Mouse (Mus musculus) intestine, embryonic 14.5 days (tissue): ENCODE data around the gene Zdhhc22. TPM values are rescaled to one million over a fixed set of nuclear protein-coding genes. Genes with fewer than 3 reads are reported as not detected.

Source experiments
- ATAC-seq: fragments of 200-750 bp; cut with Nextera tagmentation; replicated peaks from 2 replicates; pipeline ENCODE4 v1.8.0; 2017; ENCODE audit warnings: low read depth, moderate number of reproducible peaks, moderate TSS enrichment, moderate library complexity; ENCODE audit not compliant: low FRiP score, low TSS enrichment
- DNase-seq: peaks from one replicate; pipeline ENCODE4 v3.0.0-alpha.2; 2018; ENCODE audit warnings: low spot score
- H3K27ac ChIP-seq: fragments of 300-500 bp; sonication (generic); 2 replicates; pipeline ENCODE4 v1.5.1; 2014; ENCODE audit warnings: low read depth, mild to moderate bottlenecking, control low read depth
- H3K27me3 ChIP-seq: fragments of 300-500 bp; sonication (generic); replicated peaks from 2 replicates; pipeline ENCODE4 v1.6.1; 2014; ENCODE audit warnings: low read length, control low read depth; ENCODE audit not compliant: control insufficient read depth, insufficient read depth
- H3K36me3 ChIP-seq: fragments of 300-500 bp; sonication (generic); 2 replicates; pipeline ENCODE4 v1.6.1; 2014; ENCODE audit warnings: low read length, control low read depth; ENCODE audit not compliant: control insufficient read depth, insufficient read depth
- H3K4me1 ChIP-seq: fragments of 300-500 bp; sonication (generic); replicated peaks from 2 replicates; pipeline ENCODE4 v1.6.1; 2014; ENCODE audit warnings: low read length, control low read depth, mixed read lengths; ENCODE audit not compliant: control insufficient read depth, insufficient read depth
- H3K4me2 ChIP-seq: fragments of 300-500 bp; sonication (generic); 2 replicates; pipeline ENCODE4 v1.6.1; 2014; ENCODE audit warnings: low read length
- H3K4me3 ChIP-seq: fragments of 300-500 bp; sonication (generic); 2 replicates; pipeline ENCODE4 v1.5.1; 2014; ENCODE audit warnings: low read depth, low read length, control low read depth, mixed read lengths
- H3K9ac ChIP-seq: fragments of 300-500 bp; sonication (generic); 2 replicates; pipeline ENCODE4 v1.6.1; 2014; ENCODE audit warnings: mild to moderate bottlenecking, low read length
- H3K9me3 ChIP-seq: fragments of 300-500 bp; sonication (generic); 2 replicates; pipeline ENCODE4 v1.6.1; 2016; ENCODE audit warnings: low read length, control low read depth; ENCODE audit not compliant: control insufficient read depth
- WGBS: fragments of 180-500 bp; shearing (Covaris S2); extraction: QIAGEN DNeasy Blood & Tissue Kit; methylation state at CpG from one replicate; pipeline ENCODE4 v1.1.7; 2014; 5-methylcytosine and 5-hydroxymethylcytosine counted together
- polyA plus RNA-seq: library from polyadenylated mRNA; unstranded; fragments of >200 nt; fragmentation: Nextera tagmentation; extraction: Ambion mirVana; gene quantifications from 2 replicates; pipeline ENCODE4 v1.2.1, GENCODE M21; 2014

The Zdhhc22 gene
- polyA plus RNA-seq, 1 experiment from 2014 or later: 0.15 TPM

GRCm38 (mm10) chr12:86941734-86942486 is 48.3 kb downstream of the Zdhhc22 start:
- H3K9me3 ChIP-seq: no peaks in the 10 kb centered on the region
- H3K9ac ChIP-seq: no peak overlapping the region
- DNase-seq (no peak), ATAC-seq (no peak)
- no peak overlapping the region for H3K4me2 ChIP-seq
- no peak overlapping the region for H3K27ac ChIP-seq
- no peaks in the 10 kb centered on the region for H3K36me3 ChIP-seq
- WGBS: 57% methylated on average over 5 of the region's 5 CpGs
- H3K27me3 ChIP-seq: no peaks in the 10 kb centered on the region
- H3K4me1 ChIP-seq: peaks cover 6% of the 10 kb centered on the region
- H3K4me3 ChIP-seq: no peak overlapping the region

- no peak overlapping the region for H3K4me3 ChIP-seq
- H3K4me2 ChIP-seq: no peak overlapping the region
- H3K27me3 ChIP-seq: no peaks in the 10 kb centered on the region
- WGBS: 56% methylated on average over 11 of the region's 11 CpGs
- DNase-seq (no peak), ATAC-seq (no peak)
- H3K9ac ChIP-seq: no peak overlapping the region
- no peak overlapping the region for H3K27ac ChIP-seq
- no peaks in the 10 kb centered on the region for H3K9me3 ChIP-seq
- H3K36me3 ChIP-seq: no peaks in the 10 kb centered on the region
- H3K4me1 ChIP-seq: peaks cover 5% of the 10 kb centered on the region
Measured at GRCm38 (mm10) chr12:86941173-86941572, 49.1 kb downstream of the Zdhhc22 start.

DNA sequence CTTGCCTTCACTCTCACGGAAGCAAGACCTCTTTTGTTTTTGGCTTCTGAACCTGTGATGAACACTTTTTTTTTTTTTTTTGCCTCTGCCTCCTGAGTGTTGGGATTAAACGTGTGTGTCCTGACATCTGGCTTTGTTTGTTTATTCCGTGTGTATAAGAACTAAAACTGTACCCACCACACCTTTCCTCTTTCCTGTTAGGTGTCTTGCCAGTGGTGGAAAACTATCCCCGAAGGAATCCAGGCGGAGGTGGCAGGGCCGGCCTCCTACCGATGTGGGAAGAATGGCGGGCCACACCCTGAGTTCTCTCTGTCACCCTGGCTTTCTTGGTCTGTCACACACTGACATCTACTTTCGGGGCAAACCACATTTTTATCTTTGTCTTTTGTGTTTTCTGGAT is 51.7 kb downstream of the Zdhhc22 start:
- Histone ChIP-seq H3K27me3 (no peaks in the 10 kb centered on the region), H3K4me1 (no peaks in the 10 kb centered on the region), H3K36me3 (no peaks in the 10 kb centered on the region), H3K9me3 (no peaks in the 10 kb centered on the region), H3K4me3 (no peak overlapping the region), H3K27ac (no peak overlapping the region), H3K4me2 (no peak overlapping the region), H3K9ac (no peak overlapping the region)
- 71% methylated on average over 9 of the region's 9 CpGs for WGBS
- DNase-seq: no peak
- no peak for ATAC-seq

GRCm38 (mm10) chr12:86936587-86937343 is 53.5 kb downstream of the Zdhhc22 start:
- Histone ChIP-seq H3K36me3 (no peaks in the 10 kb centered on the region), H3K27ac (no peak overlapping the region), H3K9me3 (no peaks in the 10 kb centered on the region), H3K9ac (no peak overlapping the region), H3K4me2 (no peak overlapping the region), H3K4me1 (no peaks in the 10 kb centered on the region), H3K27me3 (no peaks in the 10 kb centered on the region), H3K4me3 (no peak overlapping the region)
- DNase-seq (no peak), ATAC-seq (no peak)
- 78% methylated on average over 11 of the region's 11 CpGs for WGBS

GRCm38 (mm10) chr12:86935692-86936282 is 54.4 kb downstream of the Zdhhc22 start:
- Histone ChIP-seq H3K9ac (no peak overlapping the region), H3K4me3 (no peak overlapping the region), H3K4me2 (no peak overlapping the region), H3K36me3 (no peaks in the 10 kb centered on the region), H3K27ac (no peak overlapping the region), H3K9me3 (no peaks in the 10 kb centered on the region), H3K4me1 (no peaks in the 10 kb centered on the region), H3K27me3 (no peaks in the 10 kb centered on the region)
- no peak for DNase-seq
- WGBS: 81% methylated on average over 8 of the region's 8 CpGs
- ATAC-seq: no peak

DNA sequence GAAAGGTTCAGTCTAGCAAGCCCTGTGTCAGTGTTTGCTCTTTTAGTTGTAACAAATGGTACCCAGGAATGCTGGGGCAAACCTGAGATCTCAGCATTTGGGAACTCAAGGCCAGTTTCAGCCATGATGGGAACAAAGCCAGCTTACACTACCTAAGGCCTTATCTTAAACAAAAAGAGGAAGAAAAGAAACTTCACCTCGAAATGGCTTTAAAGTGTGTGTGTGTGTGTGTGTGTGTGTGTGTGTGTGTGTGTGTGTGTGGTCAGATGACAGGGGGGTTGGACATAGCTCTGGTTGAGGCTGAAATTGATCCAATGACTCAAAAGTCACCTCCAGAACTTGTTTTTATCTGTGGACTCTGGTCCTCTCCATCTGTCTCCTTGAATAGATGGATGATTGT is 55.5 kb downstream of the Zdhhc22 start:
- no peaks in the 10 kb centered on the region for H3K9me3 ChIP-seq
- no peak overlapping the region for H3K9ac ChIP-seq
- 83% methylated on average over 1 of the region's 1 CpGs for WGBS
- H3K27ac ChIP-seq: no peak overlapping the region
- ATAC-seq (no peak), DNase-seq (no peak)
- no peak overlapping the region for H3K4me3 ChIP-seq
- no peaks in the 10 kb centered on the region for H3K4me1 ChIP-seq
- H3K4me2 ChIP-seq: no peak overlapping the region
- H3K27me3 ChIP-seq: no peaks in the 10 kb centered on the region
- no peaks in the 10 kb centered on the region for H3K36me3 ChIP-seq

DNA sequence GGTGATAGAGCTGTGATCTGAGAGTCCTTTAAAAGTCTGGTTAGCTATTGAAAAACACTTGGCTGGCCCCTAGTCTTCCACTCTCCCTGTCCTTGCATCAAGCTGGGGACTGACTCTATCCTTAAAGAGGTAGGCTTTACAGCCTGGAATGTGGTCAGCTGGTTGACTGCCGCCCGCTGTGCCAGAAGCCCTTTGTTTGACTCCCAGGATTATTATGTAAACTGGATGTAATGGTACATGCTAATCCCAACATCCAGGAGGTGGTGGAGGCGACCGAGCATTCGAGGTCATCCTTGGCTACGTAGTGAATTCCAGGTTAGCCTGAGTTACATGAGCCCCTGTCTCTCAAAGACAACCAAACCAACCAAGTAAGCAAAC is 57.7 kb downstream of the Zdhhc22 start:
- Histone ChIP-seq H3K9me3 (peaks cover 3% of the 10 kb centered on the region; the same call in 1 of the 2 replicates), H3K4me2 (no peak overlapping the region), H3K4me3 (no peak overlapping the region), H3K36me3 (no peaks in the 10 kb centered on the region), H3K4me1 (no peaks in the 10 kb centered on the region), H3K27me3 (no peaks in the 10 kb centered on the region), H3K9ac (no peak overlapping the region), H3K27ac (no peak overlapping the region)
- 33% methylated on average over 6 of the region's 6 CpGs for WGBS
- ATAC-seq: no peak
- no peak for DNase-seq

GRCm38 (mm10) chr12:86931919-86932574 is 58.2 kb downstream of the Zdhhc22 start:
- ATAC-seq (no peak), DNase-seq (no peak)
- Histone ChIP-seq H3K27ac (no peak overlapping the region), H3K36me3 (no peaks in the 10 kb centered on the region), H3K4me3 (no peak overlapping the region), H3K27me3 (no peaks in the 10 kb centered on the region), H3K4me2 (no peak overlapping the region), H3K4me1 (no peaks in the 10 kb centered on the region), H3K9me3 (peaks cover 3% of the 10 kb centered on the region; the same call in 1 of the 2 replicates), H3K9ac (no peak overlapping the region)
- WGBS: 17% methylated on average over 7 of the region's 7 CpGs
